Mouse (Mus musculus) CH12.LX (cell line): Measurements from ENCODE around the gene Slc30a2. TPM values are rescaled to one million over a fixed set of nuclear protein-coding genes. Genes with fewer than 3 reads are reported as not detected.

Experiments used
- DNase-seq: peaks from one replicate; pipeline ENCODE4 v3.0.0-alpha.2; 2013; ENCODE audit errors: extremely low read depth
- H3K27ac ChIP-seq: 2 replicates; pipeline ENCODE4 v1.5.1; 2012; ENCODE audit warnings: low read depth, mild to moderate bottlenecking, control low read depth, moderate library complexity; ENCODE audit not compliant: insufficient read depth
- H3K27me3 ChIP-seq: replicated peaks from 2 replicates; pipeline ENCODE3; 2012; ENCODE audit warnings: inconsistent platforms
- H3K36me3 ChIP-seq, 2 experiments: replicated peaks in 1 of 2; 2 replicates each; pipeline versions ENCODE3 to v1.6.1; 2012; ENCODE audit warnings: inconsistent platforms in 1 of 2, low read length in 1 of 2, mild to moderate bottlenecking in 1 of 2, mixed read lengths in 1 of 2, moderate library complexity in 1 of 2; ENCODE audit not compliant: control insufficient read depth in 1 of 2, insufficient read depth in 1 of 2
- H3K4me1 ChIP-seq, 2 experiments: 2 replicates each; pipeline ENCODE4 v1.6.1; 2012; ENCODE audit warnings: inconsistent platforms in 1 of 2, moderate library complexity in 1 of 2; ENCODE audit not compliant: insufficient read depth in 2 of 2, control insufficient read depth in 1 of 2
- H3K4me2 ChIP-seq: 2 replicates; pipeline ENCODE4 v1.6.1; 2012; ENCODE audit warnings: low read depth, mild to moderate bottlenecking, control low read depth; ENCODE audit not compliant: poor library complexity, insufficient read depth, severe bottlenecking
- H3K4me3 ChIP-seq, 3 experiments: fragments of 150-350 bp in 1 of 3; sonication (generic) in 1 of 3; replicated peaks in 1 of 3; 2 replicates each; pipeline versions ENCODE3 to v1.5.1; 2011 to 2012; ENCODE audit warnings: low read depth in 2 of 3, low read length in 2 of 3, mild to moderate bottlenecking in 2 of 3, moderate library complexity in 2 of 3, control low read depth in 1 of 3, improper control_type of control experiment in 1 of 3, inconsistent platforms in 1 of 3, mixed read lengths in 1 of 3; ENCODE audit not compliant: poor library complexity in 1 of 3
- H3K79me2 ChIP-seq: replicated peaks from 2 replicates; pipeline ENCODE4 v1.6.1; 2012; ENCODE audit warnings: mild to moderate bottlenecking, moderate library complexity; ENCODE audit not compliant: control insufficient read depth, poor library complexity, insufficient read depth, severe bottlenecking; ENCODE audit errors: extremely low read depth
- H3K9ac ChIP-seq: 2 replicates; pipeline ENCODE4 v1.6.1; 2012; ENCODE audit warnings: low read depth, mild to moderate bottlenecking, control low read depth, moderate library complexity; ENCODE audit not compliant: insufficient read depth
- H3K9me3 ChIP-seq: replicated peaks from 2 replicates; pipeline ENCODE3; 2012; ENCODE audit warnings: low read length, inconsistent platforms, mixed read lengths
- BHLHE40 ChIP-seq: IDR thresholded peaks from 2 replicates; pipeline ENCODE4 v1.6.1; 2011; ENCODE audit warnings: mild to moderate bottlenecking, low read depth, low read length, improper control_type of control experiment
- CHD1 ChIP-seq: IDR thresholded peaks from 2 replicates; pipeline ENCODE4 v1.6.1; 2012; ENCODE audit warnings: low read depth, low read length, improper control_type of control experiment, inconsistent platforms
- CTCF ChIP-seq, 2 experiments: IDR thresholded peaks in 1 of 2; conservative IDR thresholded peaks in 1 of 2; 2 replicates each; pipeline ENCODE4 v1.5.1; 2011 to 2012; ENCODE audit warnings: low read depth in 2 of 2, low read length in 2 of 2, improper control_type of control experiment in 1 of 2, inconsistent platforms in 1 of 2, mild to moderate bottlenecking in 1 of 2, moderate library complexity in 1 of 2
- E2F4 ChIP-seq: IDR thresholded peaks from 2 replicates; pipeline ENCODE4 v1.6.1; 2011; ENCODE audit warnings: low read depth, low read length, improper control_type of control experiment; ENCODE audit not compliant: insufficient replicate concordance
- ELF1 ChIP-seq: IDR thresholded peaks from 2 replicates; pipeline ENCODE4 v1.6.1; 2014; ENCODE audit warnings: low read depth, mild to moderate bottlenecking, inconsistent platforms, low read length, improper control_type of control experiment
- MEF2A ChIP-seq: IDR thresholded peaks from 2 replicates; pipeline ENCODE4 v1.6.1; 2014; ENCODE audit warnings: low read depth, mild to moderate bottlenecking, inconsistent platforms, low read length, improper control_type of control experiment, borderline replicate concordance
- NELFE ChIP-seq: IDR thresholded peaks from 2 replicates; pipeline ENCODE4 v1.6.1; 2011; ENCODE audit warnings: low read depth, low read length, improper control_type of control experiment
- POLR2A ChIP-seq: IDR thresholded peaks from 2 replicates; pipeline ENCODE4 v1.6.1; 2011; ENCODE audit warnings: low read depth, mild to moderate bottlenecking, improper control_type of control experiment, low read length
- POLR2AphosphoS2 ChIP-seq: IDR thresholded peaks from 2 replicates; pipeline ENCODE4 v1.6.1; 2011; ENCODE audit warnings: low read depth, low read length, improper control_type of control experiment
- SIN3A ChIP-seq: IDR thresholded peaks from 2 replicates; pipeline ENCODE4 v1.6.1; 2012; ENCODE audit warnings: low read length, improper control_type of control experiment, inconsistent platforms
- TBP ChIP-seq: conservative IDR thresholded peaks from 2 replicates; pipeline ENCODE4 v1.6.1; 2011; ENCODE audit warnings: low read depth, low read length, improper control_type of control experiment
- ZC3H11A ChIP-seq: IDR thresholded peaks from 2 replicates; pipeline ENCODE4 v1.6.1; 2012; ENCODE audit warnings: low read depth, mild to moderate bottlenecking, inconsistent platforms, low read length, improper control_type of control experiment
- ZMIZ1 ChIP-seq: IDR thresholded peaks from 2 replicates; pipeline ENCODE4 v1.6.1; 2012; ENCODE audit warnings: low read depth, mild to moderate bottlenecking, inconsistent platforms, low read length, improper control_type of control experiment
- dilution Hi-C: fragments of 300-500 bp; cut with MboI; formaldehyde crosslinking; loops from 2 replicates; pipeline ENCODE4 v1.14.3; 2020; ENCODE audit warnings: low sequenced_read_pairs; ENCODE audit not compliant: extremely low pct_unique_long_range_greater_than_20kb, extremely low pct_ligation_motif_present
- in situ Hi-C: fragments of 300-500 bp; cut with MboI; formaldehyde crosslinking; loops from 3 replicates; pipeline ENCODE4 v1.14.3; 2019; ENCODE audit warnings: low sequenced_read_pairs, low pct_ligation_motif_present, low pct_unique_long_range_greater_than_20kb, mixed read lengths
- polyA plus RNA-seq: library from polyadenylated mRNA; unstranded; fragments of >175 nt; gene quantifications from 2 replicates; pipeline ENCODE4 v1.2.1, GENCODE M21; 2012; ENCODE audit warnings: low read depth; ENCODE audit not compliant: insufficient read length
- total RNA-seq, 2 experiments: library from RNA; depleted of rRNA; stranded (reverse); fragments of 300-350 nt in 1 of 2; fragments of >200 nt in 1 of 2; gene quantifications; 2 replicates each; pipeline ENCODE4 v1.2.3; 2012 to 2014

Slc30a2 gene
- total and polyA plus RNA-seq, 3 experiments: 5.1 to 22.4 (median 8.9) TPM

DNA sequence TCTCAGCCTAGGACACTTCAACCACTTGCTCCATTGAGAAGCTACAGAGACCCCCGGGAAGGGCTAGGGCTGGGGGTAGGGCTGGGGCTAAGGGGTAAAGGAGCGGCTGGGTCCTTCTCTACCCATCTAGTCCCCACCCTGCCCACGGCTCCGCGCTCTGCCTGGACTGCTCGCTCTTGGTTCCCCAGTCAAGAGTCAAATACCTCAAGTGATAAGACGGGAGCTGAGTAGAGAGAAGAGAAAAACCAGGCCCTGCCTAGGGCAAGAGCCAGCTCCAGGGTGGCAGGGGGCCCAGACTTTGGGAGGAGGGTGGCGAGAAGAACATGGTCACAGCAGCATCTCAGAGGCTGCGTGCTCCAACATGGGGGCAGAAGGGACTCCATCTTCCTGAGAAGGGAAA is 27.5 kb upstream of the Slc30a2 start:
- no peaks in the 10 kb centered on the region for H3K36me3 ChIP-seq
- H3K4me2 ChIP-seq: no peak overlapping the region
- H3K4me1 ChIP-seq: peaks cover 13 to 48% of the 10 kb centered on the region in 2 experiments
- no peak overlapping the region for H3K9ac ChIP-seq
- DNase-seq: no peak
- no peaks in the 10 kb centered on the region for H3K9me3 ChIP-seq
- TF ChIP-seq TBP: no peak
- TF ChIP-seq NELFE: no peak
- TF ChIP-seq POLR2AphosphoS2: no peak
- no peak for TF ChIP-seq ZC3H11A
- TF ChIP-seq POLR2A: no peak
- in situ Hi-C loops: no loop called here
- H3K27me3 ChIP-seq: no peaks in the 10 kb centered on the region
- no peak overlapping the region for H3K27ac ChIP-seq
- dilution Hi-C loops: no loop called here
- no peak overlapping the region for H3K4me3 ChIP-seq
- H3K79me2 ChIP-seq: no peaks in the 10 kb centered on the region

DNA sequence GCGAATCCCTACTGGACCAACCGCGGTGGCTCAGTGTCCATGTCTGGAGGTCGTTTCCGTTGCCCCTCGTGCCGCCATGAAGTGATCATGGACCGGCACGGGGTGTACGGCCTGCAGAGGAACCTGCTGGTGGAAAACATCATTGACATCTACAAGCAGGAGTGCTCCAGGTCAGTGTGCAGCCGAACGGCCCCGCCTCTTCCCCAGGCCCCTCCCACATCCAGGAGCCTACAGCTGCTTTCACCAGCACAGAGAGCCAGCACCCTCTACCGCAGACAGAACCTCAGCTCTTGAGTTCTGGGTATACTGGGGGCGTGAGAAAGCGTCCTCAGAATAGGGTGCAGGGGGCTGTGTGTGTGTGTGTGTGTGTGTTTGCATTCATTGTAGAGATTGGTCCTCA is 26.6 kb upstream of the Slc30a2 start:
- no peak overlapping the region for H3K9ac ChIP-seq
- TF ChIP-seq ZMIZ1 (no peak), SIN3A (no peak), MEF2A (no peak), CHD1 (no peak)
- no peaks in the 10 kb centered on the region for H3K9me3 ChIP-seq
- peaks cover 13 to 45% of the 10 kb centered on the region in 2 experiments for H3K4me1 ChIP-seq
- no peak overlapping the region for H3K27ac ChIP-seq
- in situ Hi-C loops (no loop called here), dilution Hi-C loops (no loop called here)
- H3K36me3 ChIP-seq: no peaks in the 10 kb centered on the region
- no peaks in the 10 kb centered on the region for H3K79me2 ChIP-seq
- H3K27me3 ChIP-seq: no peaks in the 10 kb centered on the region
- H3K4me3 ChIP-seq: no peak overlapping the region
- no peak for DNase-seq
- no peak overlapping the region for H3K4me2 ChIP-seq

- no peaks in the 10 kb centered on the region for H3K79me2 ChIP-seq
- peaks cover 9 to 38% of the 10 kb centered on the region in 2 experiments for H3K4me1 ChIP-seq
- no peak overlapping the region for H3K4me3 ChIP-seq
- no peak overlapping the region for H3K9ac ChIP-seq
- dilution Hi-C loops: no loop called here
- TF ChIP-seq E2F4 (no peak), BHLHE40 (no peak), CTCF (conservative IDR thresholded peaks at IDR 0.05 in 1 of 2, IDR thresholded peaks at IDR 0.05 in 1 of 2; ENCODE audit: low read depth in 2 of 2, low read length in 2 of 2) (no peak), ELF1 (no peak), SIN3A (no peak)
- TF ChIP-seq, all 38 proteins: peak for 0
- Histone ChIP-seq H3K9me3 (no peaks in the 10 kb centered on the region), H3K27me3 (no peaks in the 10 kb centered on the region), H3K4me2 (no peak overlapping the region), H3K27ac (no peak overlapping the region), H3K36me3 (no peaks in the 10 kb centered on the region)
- no peak for DNase-seq
- in situ Hi-C loops: no loop called here
Observed at GRCm38 (mm10) chr4:134319074-134319473, 23.9 kb upstream of the Slc30a2 start.
